Mouse (Mus musculus) hindbrain, embryonic 12.5 days (tissue): Measurements from ENCODE around the gene Tec. TPM values are rescaled to one million over a fixed set of nuclear protein-coding genes. Genes with fewer than 3 reads are reported as not detected.

Source experiments
- ATAC-seq: fragments of 200-750 bp; cut with Nextera tagmentation; 2 replicates; pipeline ENCODE4 v1.8.0; 2017; ENCODE audit warnings: moderate TSS enrichment; ENCODE audit not compliant: low FRiP score
- H3K27ac ChIP-seq: fragments of 300-500 bp; sonication (generic); 2 replicates; pipeline ENCODE4 v1.5.1; 2016; ENCODE audit warnings: mild to moderate bottlenecking
- H3K27me3 ChIP-seq: fragments of 300-500 bp; sonication (generic); 2 replicates; pipeline ENCODE4 v1.6.1; 2016; ENCODE audit warnings: mild to moderate bottlenecking
- H3K36me3 ChIP-seq: fragments of 300-500 bp; sonication (generic); 2 replicates; pipeline ENCODE4 v1.6.1; 2016; ENCODE audit warnings: mild to moderate bottlenecking
- H3K4me1 ChIP-seq: fragments of 300-500 bp; sonication (generic); 2 replicates; pipeline ENCODE4 v1.6.1; 2016
- H3K4me2 ChIP-seq: fragments of 300-500 bp; sonication (generic); replicated peaks from 2 replicates; pipeline ENCODE4 v1.6.1; 2016; ENCODE audit warnings: mild to moderate bottlenecking
- H3K4me3 ChIP-seq: fragments of 300-500 bp; sonication (generic); 2 replicates; pipeline ENCODE4 v1.5.1; 2016; ENCODE audit warnings: mild to moderate bottlenecking
- H3K9ac ChIP-seq: fragments of 300-500 bp; sonication (generic); 2 replicates; pipeline ENCODE4 v1.6.1; 2016; ENCODE audit warnings: mild to moderate bottlenecking, moderate library complexity
- H3K9me3 ChIP-seq: fragments of 300-500 bp; sonication (generic); replicated peaks from 2 replicates; pipeline ENCODE4 v1.6.1; 2016; ENCODE audit warnings: mild to moderate bottlenecking
- WGBS: fragments of 180-500 bp; shearing (Covaris S2); methylation state at CpG from one replicate; pipeline ENCODE4 v1.1.7; 2016; 5-methylcytosine and 5-hydroxymethylcytosine counted together
- polyA plus RNA-seq: library from polyadenylated mRNA; unstranded; fragments of >200 nt; fragmentation: Nextera tagmentation; extraction: Ambion mirVana; gene quantifications from 2 replicates; pipeline ENCODE4 v1.2.1, GENCODE M21; 2016

The Tec gene
- 6.5 and 7.8 TPM in 2 replicates for polyA plus RNA-seq

DNA sequence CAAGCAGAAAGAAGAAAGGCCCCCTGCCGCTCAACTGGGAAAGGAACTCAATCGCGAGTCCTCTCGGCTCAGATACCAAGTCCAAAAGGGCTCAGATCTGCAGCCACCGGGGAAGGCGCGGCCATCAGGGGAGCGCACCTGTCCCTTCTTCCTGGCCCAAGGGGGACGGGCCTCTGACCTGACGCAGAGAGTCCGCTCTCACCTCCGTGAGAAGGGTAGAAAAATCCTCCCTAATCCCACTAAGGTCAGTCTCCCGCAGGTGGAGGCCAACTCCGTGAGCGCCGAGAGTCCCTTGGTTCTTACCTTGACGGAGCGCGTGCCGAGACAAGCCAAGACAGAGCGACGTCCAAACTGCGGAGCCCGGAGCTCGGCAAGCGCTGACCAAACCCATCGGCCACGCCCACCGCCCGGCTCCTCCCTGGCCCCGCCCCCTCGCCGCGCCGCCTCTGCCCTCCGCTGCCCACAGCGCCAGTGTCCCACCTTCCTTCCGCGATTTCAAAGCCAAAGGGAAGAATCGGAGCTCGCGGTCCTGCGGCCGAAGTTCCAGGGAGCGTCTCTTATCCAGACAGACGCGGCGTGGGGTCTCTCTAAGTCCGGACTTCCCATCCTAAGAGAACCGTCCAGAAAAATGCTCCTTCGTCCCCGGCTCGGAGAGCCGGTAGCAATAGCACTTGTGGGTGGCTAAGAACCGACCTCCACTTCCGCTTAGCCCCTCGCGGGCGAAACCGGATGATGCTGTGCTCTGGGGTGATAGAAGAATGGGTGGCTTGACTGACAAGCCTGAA lies at the start of gene Tec:
Gene Tec (minus strand): TSS at position 393 of the 785 bp plus-strand sequence.
- no peaks in the 10 kb centered on the region for H3K9me3 ChIP-seq
- H3K27me3 ChIP-seq, result peaks cover 24% of the 10 kb centered on the region
- no peaks in the 10 kb centered on the region for H3K36me3 ChIP-seq
- H3K4me3 ChIP-seq, result peak within 1 kb of the TSS; percentile 41
- ATAC-seq, result peak; percentile 95
- H3K4me1 ChIP-seq, result peaks cover 4% of the 10 kb centered on the region
- peak within 1 kb of the TSS; percentile 32 for H3K9ac ChIP-seq
- H3K27ac ChIP-seq, result no peak within 1 kb of the TSS
- WGBS, result under 1% methylated on average over 55 of the region's 60 CpGs
- peak within 1 kb of the TSS; percentile 86 for H3K4me2 ChIP-seq

DNA sequence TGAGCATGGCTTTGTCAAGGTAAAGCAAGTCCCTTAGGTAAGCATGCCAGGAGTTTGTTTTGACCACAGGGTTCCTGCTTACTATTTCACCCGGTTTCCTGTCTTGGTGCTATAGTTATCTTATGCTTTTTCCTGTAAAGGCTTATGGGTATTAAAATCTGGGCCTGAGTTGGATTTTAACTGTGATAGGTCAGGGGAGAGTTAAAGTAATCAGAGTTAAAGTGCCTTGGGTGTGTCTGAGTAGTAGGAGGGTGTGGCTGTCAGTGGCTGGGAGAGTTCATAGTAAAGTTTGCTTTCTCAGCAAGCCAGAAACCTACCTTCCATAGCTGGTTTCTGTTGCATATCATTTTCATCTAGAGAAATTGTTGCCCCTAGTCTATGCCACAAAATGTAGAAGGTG lies 48.6 kb upstream of the Tec start:
- WGBS, result 81% methylated on average over 1 of the region's 1 CpGs
- Histone ChIP-seq H3K4me2 (peak overlapping the region; percentile 65), H3K9ac (no peak overlapping the region), H3K36me3 (no peaks in the 10 kb centered on the region), H3K27me3 (no peaks in the 10 kb centered on the region), H3K27ac (no peak overlapping the region), H3K9me3 (no peaks in the 10 kb centered on the region), H3K4me1 (peaks cover 24% of the 10 kb centered on the region), H3K4me3 (0 out of 2 replicates have a peak overlapping the region, but pooled peaks have one; percentile 88)
- no peak for ATAC-seq

GRCm38 (mm10) chr5:72916048-72916447 lies 47.8 kb upstream of the Tec start:
- 54% methylated on average over 4 of the region's 4 CpGs for WGBS
- Histone ChIP-seq H3K27ac (no peak overlapping the region), H3K9ac (peak overlapping the region; percentile 98), H3K4me2 (peak overlapping the region; percentile 65), H3K4me3 (peak overlapping the region; percentile 88), H3K4me1 (peaks cover 24% of the 10 kb centered on the region), H3K27me3 (no peaks in the 10 kb centered on the region), H3K9me3 (no peaks in the 10 kb centered on the region), H3K36me3 (no peaks in the 10 kb centered on the region)
- ATAC-seq, result no peak

- Histone ChIP-seq H3K36me3 (no peaks in the 10 kb centered on the region), H3K4me2 (peak overlapping the region; percentile 65), H3K9ac (peak overlapping the region; percentile 98), H3K27ac (peak overlapping the region; percentile 99), H3K9me3 (no peaks in the 10 kb centered on the region), H3K27me3 (no peaks in the 10 kb centered on the region), H3K4me3 (peak overlapping the region; percentile 88), H3K4me1 (peaks cover 24% of the 10 kb centered on the region)
- ATAC-seq, result peak; percentile 62
- WGBS, result under 1% methylated on average over 63 of the region's 66 CpGs
Observed at GRCm38 (mm10) chr5:72914633-72915561, 46.6 kb upstream of the Tec start.

DNA sequence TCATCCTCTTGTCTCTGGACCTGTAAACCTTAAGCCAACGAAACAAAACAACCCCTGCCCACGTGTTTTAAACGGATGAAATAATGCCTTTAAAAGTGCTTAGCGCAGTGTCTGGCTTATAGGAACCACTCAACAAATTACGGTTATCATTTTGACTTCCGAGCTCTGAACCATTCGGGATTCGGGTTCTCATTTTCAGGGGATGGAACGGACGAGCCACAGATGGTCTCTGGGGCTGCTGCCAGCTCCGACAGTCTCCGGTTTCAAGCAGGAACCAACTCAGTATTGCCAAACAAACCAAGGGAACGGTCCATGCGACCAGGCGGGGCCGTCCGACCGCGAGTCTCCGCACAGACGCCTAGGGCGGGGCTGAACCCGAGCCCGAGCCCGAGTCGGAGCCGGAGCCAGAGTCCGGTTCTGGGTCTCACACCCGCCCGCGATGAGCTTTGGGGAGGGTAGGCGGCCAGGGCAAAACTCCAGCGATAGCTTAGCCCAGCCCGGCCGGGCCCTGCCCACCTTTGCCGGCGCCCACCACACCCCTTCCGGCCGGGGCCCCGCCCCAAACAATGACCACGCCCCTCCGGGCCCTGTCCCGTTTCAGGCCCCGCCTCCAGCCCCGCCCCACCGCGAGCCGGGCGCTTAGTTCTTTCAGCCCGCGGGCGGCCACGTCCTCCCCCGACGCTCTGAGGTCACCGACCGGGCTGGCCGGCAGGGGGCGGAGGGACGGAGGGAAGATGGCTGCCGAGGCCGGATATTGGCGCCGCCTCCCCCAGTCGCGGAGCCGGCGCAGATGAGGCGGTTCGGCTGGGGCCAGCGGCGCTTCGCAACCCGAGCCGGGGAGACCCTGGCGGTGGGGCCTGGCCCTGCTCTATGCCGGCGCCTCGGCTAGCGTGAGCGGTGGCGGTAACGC lies 45.6 kb upstream of the Tec start, which contains the start of gene Slain2:
Gene Slain2 (plus strand): TSS at position 657 of the 910 bp plus-strand sequence.
- H3K4me2 ChIP-seq, result peak within 1 kb of the TSS; percentile 65
- ATAC-seq, result peak; percentile 93
- H3K9me3 ChIP-seq, result no peaks in the 10 kb centered on the region
- WGBS, result under 1% methylated on average over 83 of the region's 83 CpGs
- peak within 1 kb of the TSS; percentile 88 for H3K4me3 ChIP-seq
- H3K27me3 ChIP-seq, result no peaks in the 10 kb centered on the region
- H3K9ac ChIP-seq, result peak within 1 kb of the TSS; percentile 98
- H3K4me1 ChIP-seq, result peaks cover 24% of the 10 kb centered on the region
- H3K36me3 ChIP-seq, result no peaks in the 10 kb centered on the region
- peak within 1 kb of the TSS; percentile 99 for H3K27ac ChIP-seq

GRCm38 (mm10) chr5:72911284-72911683 lies 43.0 kb upstream of the Tec start:
- no peaks in the 10 kb centered on the region for H3K27me3 ChIP-seq
- H3K4me3 ChIP-seq, result no peak overlapping the region
- no peak overlapping the region for H3K9ac ChIP-seq
- H3K9me3 ChIP-seq, result no peaks in the 10 kb centered on the region
- H3K27ac ChIP-seq, result no peak overlapping the region
- peaks cover 13% of the 10 kb centered on the region for H3K4me1 ChIP-seq
- H3K36me3 ChIP-seq, result no peaks in the 10 kb centered on the region
- no peak overlapping the region for H3K4me2 ChIP-seq
- 94% methylated on average over 3 of the region's 3 CpGs for WGBS
- no peak for ATAC-seq

GRCm38 (mm10) chr5:72910373-72910772 lies 42.1 kb upstream of the Tec start:
- no peak overlapping the region for H3K4me2 ChIP-seq
- no peaks in the 10 kb centered on the region for H3K36me3 ChIP-seq
- H3K27ac ChIP-seq, result no peak overlapping the region
- no peaks in the 10 kb centered on the region for H3K9me3 ChIP-seq
- H3K9ac ChIP-seq, result no peak overlapping the region
- 87% methylated on average over 1 of the region's 1 CpGs for WGBS
- no peaks in the 10 kb centered on the region for H3K27me3 ChIP-seq
- 0 out of 2 replicates have a peak, but pooled peaks cover 8% of the 10 kb centered on the region for H3K4me1 ChIP-seq
- H3K4me3 ChIP-seq, result no peak overlapping the region
- ATAC-seq, result no peak

GRCm38 (mm10) chr5:72909363-72909762 lies 41.1 kb upstream of the Tec start:
- no peak overlapping the region for H3K27ac ChIP-seq
- H3K4me3 ChIP-seq, result no peak overlapping the region
- no peak overlapping the region for H3K9ac ChIP-seq
- H3K4me1 ChIP-seq, result 0 out of 2 replicates have a peak, but pooled peaks cover 8% of the 10 kb centered on the region
- WGBS, result 83% methylated on average over 4 of the region's 4 CpGs
- H3K36me3 ChIP-seq, result no peaks in the 10 kb centered on the region
- H3K9me3 ChIP-seq, result no peaks in the 10 kb centered on the region
- no peak overlapping the region for H3K4me2 ChIP-seq
- no peak for ATAC-seq
- H3K27me3 ChIP-seq, result no peaks in the 10 kb centered on the region

DNA sequence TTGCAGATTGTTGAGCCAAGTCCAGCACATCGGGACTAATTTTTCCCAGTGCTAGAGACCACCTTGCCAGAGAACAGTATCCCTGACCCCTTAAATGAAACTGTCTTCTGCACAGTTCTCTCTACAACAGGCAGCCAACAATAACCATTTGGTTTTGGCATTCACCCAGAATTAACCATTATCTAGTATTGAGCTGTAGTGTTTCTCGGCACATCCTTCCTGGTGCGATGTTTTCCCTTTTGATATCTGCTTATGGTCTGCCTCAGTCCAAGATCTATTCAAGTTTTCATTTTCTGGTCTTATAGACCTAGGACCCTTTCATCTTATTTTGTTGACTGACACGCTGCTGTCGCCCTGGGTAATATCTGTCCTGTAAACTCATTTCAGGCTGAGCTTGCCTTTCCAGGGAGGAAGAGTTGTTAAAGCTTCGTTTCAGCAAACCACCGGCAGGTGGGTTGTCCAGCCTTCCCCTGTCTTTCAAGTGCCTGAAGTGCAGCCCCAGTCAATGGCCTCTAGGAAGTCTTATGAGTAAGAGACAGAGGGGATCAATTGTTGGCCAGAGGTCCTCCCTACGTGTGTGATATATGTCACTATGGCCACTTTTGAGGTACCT lies 40.1 kb upstream of the Tec start:
- no peak overlapping the region for H3K27ac ChIP-seq
- 88% methylated on average over 8 of the region's 8 CpGs for WGBS
- no peak for ATAC-seq

GRCm38 (mm10) chr5:72907402-72907801 lies 39.1 kb upstream of the Tec start:
- Histone ChIP-seq H3K9me3 (no peaks in the 10 kb centered on the region), H3K4me2 (no peak overlapping the region), H3K27me3 (no peaks in the 10 kb centered on the region), H3K36me3 (no peaks in the 10 kb centered on the region), H3K4me3 (no peak overlapping the region), H3K4me1 (no peaks in the 10 kb centered on the region), H3K27ac (no peak overlapping the region), H3K9ac (no peak overlapping the region)
- ATAC-seq, result no peak
- WGBS, result 83% methylated on average over 6 of the region's 6 CpGs

More for the DNA sequence above, 40.1 kb upstream of the Tec start:
- H3K36me3 ChIP-seq, result no peaks in the 10 kb centered on the region
- H3K9ac ChIP-seq, result no peak overlapping the region
- H3K27me3 ChIP-seq, result no peaks in the 10 kb centered on the region
- H3K9me3 ChIP-seq, result no peaks in the 10 kb centered on the region
- 0 out of 2 replicates have a peak, but pooled peaks cover 7% of the 10 kb centered on the region for H3K4me1 ChIP-seq
- H3K4me3 ChIP-seq, result no peak overlapping the region
- H3K4me2 ChIP-seq, result no peak overlapping the region
